Mouse (Mus musculus) liver, adult 2 months (tissue): ENCODE results near the gene Reps1.

ENCODE experiments used
- CTCF ChIP-seq: fragments of 200-500 bp; IDR thresholded peaks from 2 replicates; pipeline ENCODE4 v1.5.1; 2011; ENCODE audit warnings: low read depth, low read length, control low read depth
- POLR2A ChIP-seq: fragments of 200-500 bp; IDR thresholded peaks from 2 replicates; pipeline ENCODE4 v1.6.1; 2011; ENCODE audit warnings: low read length, control low read depth; ENCODE audit not compliant: insufficient read depth; ENCODE audit errors: extremely low read depth

- TF ChIP-seq CTCF, result no peak
- no peak for TF ChIP-seq POLR2A
These were observed 47.5 kb upstream of the Reps1 start for GRCm38 (mm10) chr10:18008118-18008517.
